Mouse (Mus musculus): ENCODE data around the gene Ube2s. TPM values are rescaled to one million over a fixed set of nuclear protein-coding genes. Genes with fewer than 3 reads are reported as not detected.
"Not testable (repeated sequence)": the region's sequence is repeated elsewhere in the genome, so short reads cannot be mapped to it uniquely, and the experiment has no call there.

Gene Ube2s
- polyA plus RNA-seq (2014; fragmentation: Nextera tagmentation; extraction: Ambion mirVana) = 527 and 540 TPM in 2 replicates

DNA sequence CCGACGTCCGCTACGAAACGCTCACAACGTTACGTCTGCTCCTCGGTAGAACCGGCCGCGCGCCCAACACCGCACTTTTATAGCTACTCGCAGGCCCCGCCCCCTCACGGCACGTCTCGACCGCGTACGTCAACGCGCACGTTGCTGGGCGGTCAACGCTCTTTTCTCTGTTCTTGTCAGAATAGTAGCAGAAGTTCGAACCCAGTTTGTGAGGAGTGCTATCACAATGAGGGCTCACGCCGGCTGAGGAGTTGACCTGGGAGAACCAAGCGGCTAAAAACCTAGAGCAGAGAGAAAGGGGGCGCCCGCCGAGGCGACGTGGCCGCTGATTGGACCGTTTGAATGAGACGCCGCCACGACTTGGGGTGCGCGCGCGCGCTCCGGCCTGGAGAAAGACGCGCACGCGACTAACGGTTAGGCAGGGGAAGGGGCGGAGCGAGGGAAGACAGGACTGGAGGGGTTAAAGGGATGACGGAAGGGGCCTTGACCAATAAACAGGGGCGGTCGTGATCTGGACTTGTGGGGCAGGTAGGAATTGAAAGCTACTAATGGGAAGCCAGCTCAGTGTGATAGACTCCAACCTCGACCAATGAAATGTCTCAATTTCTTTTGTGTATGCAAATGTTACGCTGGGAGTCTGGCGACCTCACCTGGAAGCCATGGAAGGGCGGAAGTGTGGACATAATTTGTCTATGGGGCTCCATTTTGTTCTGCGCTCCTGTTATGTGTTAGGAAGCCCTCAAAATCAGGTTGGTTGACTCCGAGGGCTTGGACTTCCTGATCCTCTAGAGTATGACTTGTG is at the start of gene Ube2s:
Ube2s (minus strand) TSS at position 288 of the 802 bp plus-strand sequence.
- Histone ChIP-seq H3K27ac (replicated peaks; ENCODE audit: low read depth, low read length) (peak within 1 kb of the TSS; percentile 88), H3K36me3 (ENCODE audit: control insufficient read depth, insufficient read depth, low read length) (peaks cover 14% of the 10 kb centered on the region), H3K9me3 (ENCODE audit: control insufficient read depth, low read length) (no peaks in the 10 kb centered on the region), H3K9ac (ENCODE audit: low read length) (peak within 1 kb of the TSS; percentile 96), H3K27me3 (ENCODE audit: control insufficient read depth, insufficient read depth, low read length) (no peaks in the 10 kb centered on the region), H3K4me2 (ENCODE audit: low read depth, severe bottlenecking) (peak within 1 kb of the TSS; percentile 82), H3K4me1 (ENCODE audit: control insufficient read depth, insufficient read depth, low read length) (peaks cover 16% of the 10 kb centered on the region), H3K4me3 (ENCODE audit: low read depth, low read length) (peak within 1 kb of the TSS; percentile 93)
- under 1% methylated on average over 62 of the region's 62 CpGs for WGBS
- DNase-seq (ENCODE audit: low spot score) = peak; percentile 99
- ATAC-seq (ENCODE audit: insufficient number of reproducible peaks, low FRiP score, low TSS enrichment, low read depth) = peak; percentile 99

DNA sequence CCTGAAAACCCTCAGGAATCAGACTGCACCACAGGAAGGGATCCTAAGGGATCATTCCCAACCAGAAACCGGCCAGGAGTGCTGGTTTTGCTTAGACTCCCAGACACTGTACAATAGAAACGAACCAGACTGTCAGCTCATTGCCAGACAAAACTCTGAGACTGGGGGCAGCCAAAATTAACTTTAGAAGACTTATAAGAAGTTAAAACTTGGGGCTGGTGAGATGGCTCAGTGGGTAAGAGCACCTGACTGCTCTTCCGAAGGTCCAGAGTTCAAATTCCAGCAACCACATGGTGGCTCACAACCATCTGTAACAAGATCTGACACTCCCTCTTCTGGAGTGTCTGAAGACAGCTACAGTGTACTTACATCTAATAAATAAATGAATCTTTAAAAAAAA is 48.5 kb upstream of the Ube2s start:
- 68% methylated on average over 3 of the region's 3 CpGs for WGBS
- not testable (repeated sequence) for H3K36me3 ChIP-seq (ENCODE audit: control insufficient read depth, insufficient read depth, low read length); H3K27ac ChIP-seq (replicated peaks; ENCODE audit: low read depth, low read length); H3K9me3 ChIP-seq (ENCODE audit: control insufficient read depth, low read length); DNase-seq (ENCODE audit: low spot score); H3K9ac ChIP-seq (ENCODE audit: low read length); H3K4me3 ChIP-seq (ENCODE audit: low read depth, low read length); H3K4me2 ChIP-seq (ENCODE audit: low read depth, severe bottlenecking); H3K27me3 ChIP-seq (ENCODE audit: control insufficient read depth, insufficient read depth, low read length); H3K4me1 ChIP-seq (ENCODE audit: control insufficient read depth, insufficient read depth, low read length); ATAC-seq (ENCODE audit: insufficient number of reproducible peaks, low FRiP score, low TSS enrichment, low read depth)

DNA sequence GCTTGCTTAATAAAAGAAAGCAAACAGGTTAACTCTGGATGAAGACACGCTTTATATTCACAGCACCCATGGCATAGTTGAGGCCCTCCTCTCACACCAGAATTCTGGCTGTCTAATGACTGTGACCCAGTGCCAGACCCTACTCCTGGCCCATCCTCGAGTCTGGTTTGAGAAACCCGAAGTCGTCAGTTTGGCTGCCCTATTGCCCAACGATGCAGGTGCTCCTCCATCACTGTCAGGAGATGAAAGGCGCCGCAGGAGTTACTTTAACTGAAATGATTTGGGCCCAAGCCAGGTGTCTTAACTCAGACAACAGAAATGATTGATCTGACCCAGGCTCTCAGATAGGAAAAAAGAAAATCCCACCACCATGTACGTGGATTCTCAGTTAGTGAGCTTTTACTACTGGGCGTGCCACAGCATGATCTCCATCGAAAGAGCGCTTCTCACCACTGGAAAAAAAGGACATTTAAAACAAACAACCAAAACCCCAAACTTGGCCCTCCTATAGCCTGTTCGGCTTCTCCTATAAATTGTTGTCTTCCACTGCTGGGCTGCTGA is 47.1 kb upstream of the Ube2s start:
- Histone ChIP-seq H3K27ac (replicated peaks; ENCODE audit: low read depth, low read length) (no peak overlapping the region), H3K9ac (ENCODE audit: low read length) (no peak overlapping the region), H3K4me1 (ENCODE audit: control insufficient read depth, insufficient read depth, low read length) (no peaks in the 10 kb centered on the region), H3K9me3 (ENCODE audit: control insufficient read depth, low read length) (no peaks in the 10 kb centered on the region), H3K27me3 (ENCODE audit: control insufficient read depth, insufficient read depth, low read length) (no peaks in the 10 kb centered on the region), H3K4me2 (ENCODE audit: low read depth, severe bottlenecking) (no peak overlapping the region), H3K4me3 (ENCODE audit: low read depth, low read length) (no peak overlapping the region), H3K36me3 (ENCODE audit: control insufficient read depth, insufficient read depth, low read length) (no peaks in the 10 kb centered on the region)
- 63% methylated on average over 12 of the region's 12 CpGs for WGBS
- no peak for DNase-seq (ENCODE audit: low spot score)
- ATAC-seq (ENCODE audit: insufficient number of reproducible peaks, low FRiP score, low TSS enrichment, low read depth) = no peak

DNA sequence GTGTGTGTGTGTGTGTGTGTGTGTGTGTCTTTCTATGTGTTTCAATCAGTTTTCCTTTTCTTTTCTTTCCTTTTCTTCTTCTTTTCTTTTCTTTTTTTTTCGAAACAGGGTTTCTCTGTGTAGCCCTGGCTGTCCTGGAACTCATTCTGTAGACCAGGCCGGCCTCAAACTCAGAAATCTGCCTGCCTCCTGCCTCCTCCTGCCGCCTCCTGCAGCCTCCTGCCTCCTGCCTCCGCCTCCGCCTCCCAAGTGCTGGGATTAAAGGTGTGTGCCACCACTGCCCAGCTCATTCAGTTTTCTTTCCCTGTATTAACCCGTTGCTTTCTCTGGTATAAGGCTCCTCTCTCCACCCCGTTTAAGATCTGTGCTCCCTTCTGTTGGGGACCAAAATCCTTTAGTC is 44.9 kb upstream of the Ube2s start:
- Histone ChIP-seq H3K27me3 (ENCODE audit: control insufficient read depth, insufficient read depth, low read length) (no peaks in the 10 kb centered on the region), H3K4me3 (ENCODE audit: low read depth, low read length) (no peak overlapping the region), H3K9ac (ENCODE audit: low read length) (no peak overlapping the region), H3K27ac (replicated peaks; ENCODE audit: low read depth, low read length) (no peak overlapping the region), H3K9me3 (ENCODE audit: control insufficient read depth, low read length) (no peaks in the 10 kb centered on the region), H3K36me3 (ENCODE audit: control insufficient read depth, insufficient read depth, low read length) (no peaks in the 10 kb centered on the region), H3K4me1 (ENCODE audit: control insufficient read depth, insufficient read depth, low read length) (no peaks in the 10 kb centered on the region), H3K4me2 (ENCODE audit: low read depth, severe bottlenecking) (no peak overlapping the region)
- no peak for DNase-seq (ENCODE audit: low spot score)
- ATAC-seq (ENCODE audit: insufficient number of reproducible peaks, low FRiP score, low TSS enrichment, low read depth) = no peak
- WGBS = 60% methylated on average over 7 of the region's 7 CpGs

- DNase-seq (ENCODE audit: low spot score) (no peak), ATAC-seq (ENCODE audit: insufficient number of reproducible peaks, low FRiP score, low TSS enrichment, low read depth) (no peak)
- Histone ChIP-seq H3K4me2 (ENCODE audit: low read depth, severe bottlenecking) (no peak overlapping the region), H3K4me3 (ENCODE audit: low read depth, low read length) (no peak overlapping the region), H3K4me1 (ENCODE audit: control insufficient read depth, insufficient read depth, low read length) (no peaks in the 10 kb centered on the region), H3K9ac (ENCODE audit: low read length) (no peak overlapping the region), H3K27me3 (ENCODE audit: control insufficient read depth, insufficient read depth, low read length) (no peaks in the 10 kb centered on the region), H3K36me3 (ENCODE audit: control insufficient read depth, insufficient read depth, low read length) (no peaks in the 10 kb centered on the region), H3K9me3 (ENCODE audit: control insufficient read depth, low read length) (no peaks in the 10 kb centered on the region), H3K27ac (replicated peaks; ENCODE audit: low read depth, low read length) (no peak overlapping the region)
- WGBS = 84% methylated on average over 9 of the region's 9 CpGs
Measured at GRCm38 (mm10) chr7:4856508-4856907, 44.1 kb upstream of the Ube2s start.

DNA sequence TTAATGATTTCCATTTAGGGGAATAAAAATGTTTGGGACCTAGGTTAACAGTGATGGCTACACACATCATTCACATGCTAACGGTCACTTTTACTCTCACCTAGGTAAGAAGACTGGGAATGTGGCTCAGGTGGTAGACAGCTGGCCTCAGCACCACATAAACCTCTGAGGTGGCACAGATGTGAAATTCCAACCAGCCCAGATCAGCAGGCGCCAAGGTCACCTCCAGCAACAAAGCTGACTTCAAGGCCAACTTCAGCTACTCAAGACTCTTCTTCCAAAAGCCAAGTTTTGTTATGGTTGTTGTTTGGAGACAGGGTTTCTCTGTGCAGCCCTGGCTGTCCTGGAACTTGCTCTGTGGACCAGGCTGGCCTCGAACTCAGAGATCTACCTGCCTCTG is 41.2 kb upstream of the Ube2s start:
- H3K9me3 ChIP-seq (ENCODE audit: control insufficient read depth, low read length) = no peaks in the 10 kb centered on the region
- WGBS = 77% methylated on average over 3 of the region's 3 CpGs

GRCm38 (mm10) chr7:4851315-4851688 is 38.9 kb upstream of the Ube2s start:
- ATAC-seq (ENCODE audit: insufficient number of reproducible peaks, low FRiP score, low TSS enrichment, low read depth) (no peak), DNase-seq (ENCODE audit: low spot score) (no peak)
- no peak overlapping the region for H3K4me3 ChIP-seq (ENCODE audit: low read depth, low read length)
- H3K9ac ChIP-seq (ENCODE audit: low read length) = no peak overlapping the region
- H3K36me3 ChIP-seq (ENCODE audit: control insufficient read depth, insufficient read depth, low read length) = no peaks in the 10 kb centered on the region; the same call in 1 of the 2 replicates
- H3K27ac ChIP-seq (replicated peaks; ENCODE audit: low read depth, low read length) = no peak overlapping the region
- H3K4me1 ChIP-seq (ENCODE audit: control insufficient read depth, insufficient read depth, low read length) = no peaks in the 10 kb centered on the region
- H3K27me3 ChIP-seq (ENCODE audit: control insufficient read depth, insufficient read depth, low read length) = 0 out of 2 replicates have a peak, but pooled peaks cover 2% of the 10 kb centered on the region
- no peak overlapping the region for H3K4me2 ChIP-seq (ENCODE audit: low read depth, severe bottlenecking)
- 69% methylated on average over 8 of the region's 8 CpGs for WGBS
- H3K9me3 ChIP-seq (ENCODE audit: control insufficient read depth, low read length) = no peaks in the 10 kb centered on the region

More for the DNA sequence above, 41.2 kb upstream of the Ube2s start:
- DNase-seq (ENCODE audit: low spot score) (no peak), ATAC-seq (ENCODE audit: insufficient number of reproducible peaks, low FRiP score, low TSS enrichment, low read depth) (no peak)
- Histone ChIP-seq H3K36me3 (ENCODE audit: control insufficient read depth, insufficient read depth, low read length) (no peaks in the 10 kb centered on the region; the same call in 1 of the 2 replicates), H3K4me1 (ENCODE audit: control insufficient read depth, insufficient read depth, low read length) (no peaks in the 10 kb centered on the region), H3K4me2 (ENCODE audit: low read depth, severe bottlenecking) (no peak overlapping the region), H3K27me3 (ENCODE audit: control insufficient read depth, insufficient read depth, low read length) (0 out of 2 replicates have a peak, but pooled peaks cover 2% of the 10 kb centered on the region), H3K27ac (replicated peaks; ENCODE audit: low read depth, low read length) (no peak overlapping the region), H3K4me3 (ENCODE audit: low read depth, low read length) (no peak overlapping the region), H3K9ac (ENCODE audit: low read length) (no peak overlapping the region)

GRCm38 (mm10) chr7:4850621-4851314 is 38.4 kb upstream of the Ube2s start:
- 77% methylated on average over 11 of the region's 11 CpGs for WGBS

More at GRCm38 (mm10) chr7:4850621-4851314, 38.4 kb upstream of the Ube2s start:
- H3K9ac ChIP-seq (ENCODE audit: low read length) = no peak overlapping the region
- H3K9me3 ChIP-seq (ENCODE audit: control insufficient read depth, low read length) = no peaks in the 10 kb centered on the region
- H3K36me3 ChIP-seq (ENCODE audit: control insufficient read depth, insufficient read depth, low read length) = no peaks in the 10 kb centered on the region; the same call in 1 of the 2 replicates
- ATAC-seq (ENCODE audit: insufficient number of reproducible peaks, low FRiP score, low TSS enrichment, low read depth) (no peak), DNase-seq (ENCODE audit: low spot score) (no peak)
- H3K4me1 ChIP-seq (ENCODE audit: control insufficient read depth, insufficient read depth, low read length) = no peaks in the 10 kb centered on the region
- 0 out of 2 replicates have a peak, but pooled peaks cover 2% of the 10 kb centered on the region for H3K27me3 ChIP-seq (ENCODE audit: control insufficient read depth, insufficient read depth, low read length)
- H3K4me3 ChIP-seq (ENCODE audit: low read depth, low read length) = no peak overlapping the region
- H3K4me2 ChIP-seq (ENCODE audit: low read depth, severe bottlenecking) = no peak overlapping the region
- H3K27ac ChIP-seq (replicated peaks; ENCODE audit: low read depth, low read length) = no peak overlapping the region
